Mouse (Mus musculus) midbrain, embryonic 14.5 days (tissue): ENCODE measurements around the gene Nt5c2. TPM values are rescaled to one million over a fixed set of nuclear protein-coding genes. Genes with fewer than 3 reads are reported as not detected.

ENCODE experiments used
- ATAC-seq: fragments of 200-750 bp; cut with Nextera tagmentation; 2 replicates; pipeline ENCODE4 v1.8.0; 2017; ENCODE audit warnings: moderate number of reproducible peaks, moderate library complexity; ENCODE audit not compliant: low FRiP score, low TSS enrichment
- DNase-seq: peaks from one replicate; pipeline ENCODE4 v3.0.0-alpha.2; 2015
- H3K27ac ChIP-seq: fragments of 300-500 bp; sonication (generic); replicated peaks from 2 replicates; pipeline ENCODE4 v1.5.1; 2014; ENCODE audit warnings: mild to moderate bottlenecking, low read depth, low read length, moderate library complexity
- H3K27me3 ChIP-seq: fragments of 300-500 bp; sonication (generic); 2 replicates; pipeline ENCODE4 v1.6.1; 2014; ENCODE audit warnings: low read length, control low read depth, mixed read lengths; ENCODE audit not compliant: control insufficient read depth, insufficient read depth
- H3K36me3 ChIP-seq: fragments of 300-500 bp; sonication (generic); 2 replicates; pipeline ENCODE4 v1.6.1; 2014; ENCODE audit warnings: low read length, control low read depth; ENCODE audit not compliant: control insufficient read depth, insufficient read depth
- H3K4me1 ChIP-seq: fragments of 300-500 bp; sonication (generic); 2 replicates; pipeline ENCODE4 v1.6.1; 2014; ENCODE audit warnings: mild to moderate bottlenecking, antibody characterized with exemption, low read length, control low read depth; ENCODE audit not compliant: control insufficient read depth, insufficient read depth
- H3K4me2 ChIP-seq: fragments of 300-500 bp; sonication (generic); 2 replicates; pipeline ENCODE4 v1.6.1; 2014; ENCODE audit warnings: mild to moderate bottlenecking, low read length, moderate library complexity
- H3K4me3 ChIP-seq: fragments of 300-500 bp; sonication (generic); replicated peaks from 2 replicates; pipeline ENCODE4 v1.5.1; 2014; ENCODE audit warnings: low read depth, low read length
- H3K9ac ChIP-seq: fragments of 300-500 bp; sonication (generic); replicated peaks from 2 replicates; pipeline ENCODE4 v1.6.1; 2014; ENCODE audit warnings: mild to moderate bottlenecking, low read length, moderate library complexity
- H3K9me3 ChIP-seq: fragments of 300-500 bp; sonication (generic); 2 replicates; pipeline ENCODE4 v1.6.1; 2016; ENCODE audit warnings: low read length, control low read depth, mixed read lengths; ENCODE audit not compliant: control insufficient read depth
- WGBS: fragments of 180-500 bp; shearing (Covaris S2); extraction: QIAGEN DNeasy Blood & Tissue Kit; methylation state at CpG from one replicate; pipeline ENCODE4 v1.1.7; 2014; 5-methylcytosine and 5-hydroxymethylcytosine counted together
- polyA plus RNA-seq: library from polyadenylated mRNA; unstranded; fragments of >200 nt; fragmentation: Nextera tagmentation; extraction: Ambion mirVana; gene quantifications from 2 replicates; pipeline ENCODE4 v1.2.1, GENCODE M21; 2014

Gene Nt5c2
- polyA plus RNA-seq, 1 experiment from 2014 or later = 89.9 TPM

- H3K27me3 ChIP-seq = no peaks in the 10 kb centered on the region
- ATAC-seq = no peak
- H3K9me3 ChIP-seq = no peaks in the 10 kb centered on the region
- H3K36me3 ChIP-seq = peaks cover 37% of the 10 kb centered on the region
- WGBS = 95% methylated on average over 1 of the region's 1 CpGs
- no peak overlapping the region for H3K27ac ChIP-seq
- H3K9ac ChIP-seq = no peak overlapping the region
- no peak overlapping the region for H3K4me2 ChIP-seq
- H3K4me1 ChIP-seq = peaks cover 13% of the 10 kb centered on the region
- no peak overlapping the region for H3K4me3 ChIP-seq
- DNase-seq = no peak
Observed at GRCm38 (mm10) chr19:47046343-47046742, 31.4 kb upstream of the Nt5c2 start.

DNA sequence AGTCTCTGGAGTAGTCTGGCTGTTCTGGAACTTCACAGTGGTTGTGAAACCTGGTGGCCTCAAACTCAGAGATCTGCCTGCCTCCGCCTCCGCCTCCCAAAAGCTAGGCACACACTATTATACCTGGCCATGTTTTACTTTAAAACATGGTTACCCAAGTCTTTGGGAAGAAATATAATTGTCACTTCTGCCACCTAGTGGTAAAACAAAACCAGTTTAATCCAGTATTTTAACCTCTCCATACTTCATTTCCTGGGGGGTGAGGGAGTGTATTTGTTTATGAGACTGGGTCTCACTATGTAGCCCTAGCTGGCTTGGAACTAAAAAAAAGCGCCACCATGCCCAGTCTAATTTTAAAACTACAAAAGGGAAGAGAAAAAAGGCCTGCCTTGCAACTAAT is 28.7 kb upstream of the Nt5c2 start:
- WGBS = 93% methylated on average over 3 of the region's 3 CpGs

GRCm38 (mm10) chr19:47040720-47041473 is 25.9 kb upstream of the Nt5c2 start:
- WGBS = 94% methylated on average over 3 of the region's 3 CpGs
- DNase-seq (no peak), ATAC-seq (no peak)
- H3K27ac ChIP-seq = no peak overlapping the region
- no peaks in the 10 kb centered on the region for H3K4me1 ChIP-seq
- no peaks in the 10 kb centered on the region for H3K9me3 ChIP-seq
- H3K4me2 ChIP-seq = no peak overlapping the region
- H3K27me3 ChIP-seq = no peaks in the 10 kb centered on the region
- no peak overlapping the region for H3K4me3 ChIP-seq
- no peak overlapping the region for H3K9ac ChIP-seq
- H3K36me3 ChIP-seq = peaks cover 64% of the 10 kb centered on the region

More for the DNA sequence above, 28.7 kb upstream of the Nt5c2 start:
- 0 out of 2 replicates have a peak, but pooled peaks cover under 1% of the 10 kb centered on the region for H3K4me1 ChIP-seq
- H3K27me3 ChIP-seq = no peaks in the 10 kb centered on the region
- H3K27ac ChIP-seq = no peak overlapping the region
- peaks cover 60% of the 10 kb centered on the region for H3K36me3 ChIP-seq
- no peaks in the 10 kb centered on the region for H3K9me3 ChIP-seq
- DNase-seq = peak; percentile 70
- H3K4me3 ChIP-seq = no peak overlapping the region
- H3K9ac ChIP-seq = no peak overlapping the region
- ATAC-seq = no peak
- H3K4me2 ChIP-seq = no peak overlapping the region

GRCm38 (mm10) chr19:47036596-47036995 is 21.6 kb upstream of the Nt5c2 start:
- Histone ChIP-seq H3K4me3 (no peak overlapping the region), H3K4me1 (no peaks in the 10 kb centered on the region), H3K9ac (no peak overlapping the region), H3K27me3 (no peaks in the 10 kb centered on the region), H3K4me2 (no peak overlapping the region), H3K27ac (no peak overlapping the region), H3K36me3 (peaks cover 78% of the 10 kb centered on the region), H3K9me3 (no peaks in the 10 kb centered on the region)
- 93% methylated on average over 3 of the region's 3 CpGs for WGBS
- DNase-seq = no peak
- ATAC-seq = no peak

DNA sequence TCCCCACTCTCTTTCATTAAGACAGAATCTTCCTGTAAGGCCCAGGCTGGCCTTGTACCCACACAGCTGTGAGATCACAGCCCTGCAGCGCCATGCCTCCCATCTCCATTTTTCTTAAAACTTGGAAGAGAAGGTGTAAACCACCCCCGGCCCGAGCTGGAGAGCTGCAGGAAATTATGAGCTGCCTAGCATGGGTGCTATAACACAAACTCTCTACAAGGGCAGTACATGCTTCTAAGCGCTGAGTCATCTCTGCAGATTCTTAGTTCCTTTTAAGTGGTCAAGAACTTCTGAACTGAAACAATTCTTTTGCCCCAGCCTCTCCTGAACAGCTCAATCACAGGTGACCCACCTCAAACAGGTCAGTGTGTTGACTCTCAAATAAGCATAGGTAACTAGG is 20.0 kb upstream of the Nt5c2 start:
- H3K9me3 ChIP-seq = no peaks in the 10 kb centered on the region
- H3K4me3 ChIP-seq = no peak overlapping the region
- H3K9ac ChIP-seq = no peak overlapping the region
- H3K4me1 ChIP-seq = no peaks in the 10 kb centered on the region
- DNase-seq (no peak), ATAC-seq (no peak)
- H3K4me2 ChIP-seq = no peak overlapping the region
- H3K27me3 ChIP-seq = no peaks in the 10 kb centered on the region
- no peak overlapping the region for H3K27ac ChIP-seq
- H3K36me3 ChIP-seq = peaks cover 63% of the 10 kb centered on the region
- 95% methylated on average over 4 of the region's 4 CpGs for WGBS

GRCm38 (mm10) chr19:47031770-47032169 is 16.8 kb upstream of the Nt5c2 start:
- WGBS = 91% methylated on average over 6 of the region's 6 CpGs
- H3K27me3 ChIP-seq = no peaks in the 10 kb centered on the region

DNA sequence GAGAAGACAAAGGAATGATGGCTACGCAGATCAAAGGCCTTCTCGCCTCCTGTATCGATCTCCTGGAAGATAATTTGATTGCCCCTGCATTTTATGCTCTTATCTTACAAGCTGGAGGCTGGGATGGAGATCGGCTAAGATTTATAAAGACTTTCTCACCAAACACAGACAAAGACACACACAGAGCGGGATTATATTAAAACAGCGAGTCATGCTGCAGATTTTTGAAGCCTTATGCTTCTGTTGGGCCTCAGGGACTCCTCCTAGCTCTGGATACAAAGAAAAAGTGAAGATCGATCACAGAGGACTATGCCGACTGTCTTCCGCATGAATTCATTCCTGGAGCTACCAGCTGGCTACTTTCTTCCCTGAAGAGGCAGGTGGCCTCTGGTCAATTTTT is 14.8 kb upstream of the Nt5c2 start:
- no peak overlapping the region for H3K4me3 ChIP-seq
- 44% methylated on average over 9 of the region's 9 CpGs for WGBS
- H3K4me2 ChIP-seq = no peak overlapping the region
- no peaks in the 10 kb centered on the region for H3K4me1 ChIP-seq
- peak overlapping the region; percentile 75 for H3K27ac ChIP-seq
- H3K36me3 ChIP-seq = peaks cover 37% of the 10 kb centered on the region
- no peaks in the 10 kb centered on the region for H3K27me3 ChIP-seq
- ATAC-seq (no peak), DNase-seq (peak; percentile 57)
- H3K9ac ChIP-seq = no peak overlapping the region; the same call in 1 of the 2 replicates
- H3K9me3 ChIP-seq = no peaks in the 10 kb centered on the region

More at GRCm38 (mm10) chr19:47031770-47032169, 16.8 kb upstream of the Nt5c2 start:
- Histone ChIP-seq H3K4me2 (no peak overlapping the region), H3K9ac (no peak overlapping the region), H3K9me3 (no peaks in the 10 kb centered on the region), H3K4me3 (no peak overlapping the region), H3K27ac (no peak overlapping the region), H3K36me3 (peaks cover 38% of the 10 kb centered on the region), H3K4me1 (no peaks in the 10 kb centered on the region)
- DNase-seq = no peak
- no peak for ATAC-seq

- Histone ChIP-seq H3K4me2 (no peak overlapping the region), H3K9me3 (no peaks in the 10 kb centered on the region), H3K27ac (no peak overlapping the region), H3K9ac (no peak overlapping the region), H3K4me1 (no peaks in the 10 kb centered on the region), H3K27me3 (no peaks in the 10 kb centered on the region), H3K36me3 (peaks cover 49% of the 10 kb centered on the region), H3K4me3 (no peak overlapping the region)
- 88% methylated on average over 4 of the region's 4 CpGs for WGBS
- DNase-seq = no peak
- no peak for ATAC-seq
Observed at GRCm38 (mm10) chr19:47026513-47026912, 11.6 kb upstream of the Nt5c2 start.

DNA sequence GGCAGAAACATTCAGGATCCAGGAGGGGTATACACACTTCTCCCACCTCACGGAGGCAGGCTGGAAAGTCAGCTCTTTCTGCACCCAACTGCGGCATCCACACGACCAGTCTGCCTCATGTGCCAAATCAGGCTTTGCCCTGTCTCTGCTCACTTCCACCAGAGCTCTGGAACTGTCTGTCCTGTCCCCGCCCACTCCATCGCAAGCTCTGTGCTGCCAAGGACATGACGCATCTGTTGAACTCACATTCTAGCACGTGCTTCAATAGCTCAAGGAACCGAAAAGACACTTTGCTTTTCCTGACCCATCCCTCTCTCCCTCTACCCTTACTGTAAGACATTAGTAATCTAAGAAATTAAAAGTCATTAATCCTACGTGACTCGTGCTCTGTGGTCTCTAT is 10.0 kb upstream of the Nt5c2 start:
- 89% methylated on average over 10 of the region's 10 CpGs for WGBS
- H3K9me3 ChIP-seq = no peaks in the 10 kb centered on the region

More for the DNA sequence above, 10.0 kb upstream of the Nt5c2 start:
- Histone ChIP-seq H3K27ac (no peak overlapping the region), H3K4me3 (no peak overlapping the region), H3K4me1 (peaks cover 1% of the 10 kb centered on the region; the same call in 1 of the 2 replicates), H3K27me3 (no peaks in the 10 kb centered on the region), H3K4me2 (no peak overlapping the region), H3K9ac (no peak overlapping the region), H3K36me3 (peaks cover 55% of the 10 kb centered on the region)
- DNase-seq (no peak), ATAC-seq (no peak)
